Mouse (Mus musculus): Measurements from ENCODE around the gene Pxt1.
"Not testable (repeated sequence)": the region's sequence is repeated elsewhere in the genome, so short reads cannot be mapped to it uniquely, and the experiment has no call there.

The Pxt1 gene

GRCm38 (mm10) chr17:28943740-28944139 is at the start of gene Pxt1:
Gene Pxt1, minus strand, starts transcription at chr17:28943840.
- no peak for DNase-seq

- DNase-seq = not testable (repeated sequence)
Measured at GRCm38 (mm10) chr17:28993004-28993403, 49.4 kb upstream of the Pxt1 start.

GRCm38 (mm10) chr17:28992105-28992504 is 48.5 kb upstream of the Pxt1 start:
- DNase-seq = no peak

- no peak for DNase-seq
Measured at GRCm38 (mm10) chr17:28991286-28991685, 47.6 kb upstream of the Pxt1 start.

- no peak for DNase-seq
Measured at GRCm38 (mm10) chr17:28990060-28990459, 46.4 kb upstream of the Pxt1 start.

GRCm38 (mm10) chr17:28988996-28989395 is 45.4 kb upstream of the Pxt1 start:
- DNase-seq = no peak

- DNase-seq = no peak
Measured at GRCm38 (mm10) chr17:28988291-28988690, 44.7 kb upstream of the Pxt1 start.

- no peak for DNase-seq
Measured at GRCm38 (mm10) chr17:28987713-28988112, 44.1 kb upstream of the Pxt1 start.

GRCm38 (mm10) chr17:28986833-28987232 is 43.2 kb upstream of the Pxt1 start:
- no peak for DNase-seq

- DNase-seq = no peak
Measured at GRCm38 (mm10) chr17:28984724-28985420, 41.2 kb upstream of the Pxt1 start.

GRCm38 (mm10) chr17:28982591-28982990 is 39.0 kb upstream of the Pxt1 start:
- DNase-seq = no peak

GRCm38 (mm10) chr17:28981081-28981480 is 37.4 kb upstream of the Pxt1 start:
- no peak for DNase-seq

- DNase-seq = no peak
Measured at GRCm38 (mm10) chr17:28979091-28979490, 35.5 kb upstream of the Pxt1 start.

- DNase-seq = no peak
Measured at GRCm38 (mm10) chr17:28970122-28970521, 26.5 kb upstream of the Pxt1 start.

- DNase-seq = no peak
Measured at GRCm38 (mm10) chr17:28967021-28967610, 23.5 kb upstream of the Pxt1 start.

- no peak for DNase-seq
Measured at GRCm38 (mm10) chr17:28961596-28961995, 18.0 kb upstream of the Pxt1 start.

GRCm38 (mm10) chr17:28960597-28960996 is 17.0 kb upstream of the Pxt1 start:
- DNase-seq = no peak

- DNase-seq = no peak
Measured at GRCm38 (mm10) chr17:28954416-28954815, 10.8 kb upstream of the Pxt1 start.

- no peak for DNase-seq
Measured at GRCm38 (mm10) chr17:28953251-28953650, 9.6 kb upstream of the Pxt1 start.

- DNase-seq = peak; percentile 92
Measured at GRCm38 (mm10) chr17:28951831-28952799, 8.5 kb upstream of the Pxt1 start, which contains the start of gene Kctd20. Gene Kctd20, plus strand, starts transcription at chr17:28951950.

- no peak for DNase-seq
Measured at GRCm38 (mm10) chr17:28950751-28951150, 7.1 kb upstream of the Pxt1 start.

GRCm38 (mm10) chr17:28948661-28949060 is 5.0 kb upstream of the Pxt1 start:
- DNase-seq = no peak
